8 mouse cellular contexts compared by ENCODE assay signal in genomic region chr11:5098035-5098735, GRCm38 (mm10). TPM values are rescaled to one million over a fixed set of nuclear protein-coding genes. Genes with fewer than 3 reads are reported as not detected.
DNase-seq lines count a peak whose midpoint lies in the region; ATAC-seq and TF ChIP-seq lines count a peak whose summit lies in the region.

No protein-coding gene starts in this region.

- H3K4me1 ChIP-seq in heart, embryonic 13.5 days = peaks cover 42% of the 10 kb centered on the region
- H3K4me1 ChIP-seq in kidney, postnatal 0 days (replicated peaks; ENCODE audit: insufficient read depth, low read length) = peaks cover 13% of the 10 kb centered on the region
- peaks cover 34% of the 10 kb centered on the region for H3K4me1 ChIP-seq in liver, embryonic 16.5 days (ENCODE audit: control insufficient read depth, low read depth, low read length)
- peaks cover 13% of the 10 kb centered on the region for H3K4me1 ChIP-seq in olfactory bulb, adult 2 months (ENCODE audit: control insufficient read depth, insufficient read depth, low read length)

- peak overlapping the region; percentile 100 for H3K4me3 ChIP-seq in heart, embryonic 13.5 days
- peak overlapping the region; percentile 98 for H3K4me3 ChIP-seq in kidney, postnatal 0 days (replicated peaks; ENCODE audit: low read depth, low read length)
- H3K4me3 ChIP-seq in liver, embryonic 16.5 days (ENCODE audit: low read depth, low read length) = peak overlapping the region; percentile 98
- peak overlapping the region; percentile 89 for H3K4me3 ChIP-seq in olfactory bulb, adult 2 months (ENCODE audit: insufficient read depth, low read depth, low read length)

- no peaks in the 10 kb centered on the region for H3K27me3 ChIP-seq in heart, embryonic 13.5 days (replicated peaks)
- H3K27me3 ChIP-seq in kidney, postnatal 0 days (ENCODE audit: insufficient read depth, low read length) = no peaks in the 10 kb centered on the region
- H3K27me3 ChIP-seq in liver, embryonic 16.5 days (ENCODE audit: control insufficient read depth, insufficient read depth, low read depth, low read length) = no peaks in the 10 kb centered on the region

- peak overlapping the region; percentile 100 for H3K9ac ChIP-seq in heart, embryonic 13.5 days
- peak overlapping the region; percentile 97 for H3K9ac ChIP-seq in kidney, postnatal 0 days (ENCODE audit: low read depth, low read length)
- H3K9ac ChIP-seq in liver, embryonic 16.5 days (ENCODE audit: low read depth, low read length) = peak overlapping the region; percentile 98

- TF ChIP-seq POLR2A in olfactory bulb, adult 2 months (IDR thresholded peaks at IDR 0.05; ENCODE audit: insufficient read depth, low read depth, low read length) = no peak

- peak overlapping the region; percentile 87 for H3K4me2 ChIP-seq in heart, embryonic 13.5 days
- H3K4me2 ChIP-seq in kidney, postnatal 0 days (ENCODE audit: low read length) = peak overlapping the region; percentile 90
- peak overlapping the region; percentile 71 for H3K4me2 ChIP-seq in liver, embryonic 16.5 days (ENCODE audit: low read depth, low read length)

- H3K27ac ChIP-seq in heart, embryonic 13.5 days (replicated peaks) = peak overlapping the region; percentile 98
- H3K27ac ChIP-seq in kidney, postnatal 0 days = peak overlapping the region; percentile 95
- peak overlapping the region; percentile 88 for H3K27ac ChIP-seq in liver, embryonic 16.5 days (ENCODE audit: low read length)
- H3K27ac ChIP-seq in olfactory bulb, adult 2 months (ENCODE audit: insufficient read depth, low read depth, low read length) = peak overlapping the region; percentile 98

- H3K9me3 ChIP-seq in heart, embryonic 13.5 days = no peaks in the 10 kb centered on the region
- H3K9me3 ChIP-seq in kidney, postnatal 0 days (replicated peaks; ENCODE audit: low read length) = no peaks in the 10 kb centered on the region
- no peaks in the 10 kb centered on the region for H3K9me3 ChIP-seq in liver, embryonic 16.5 days (replicated peaks; ENCODE audit: control insufficient read depth, low read length)

- under 1% methylated on average over 44 of the region's 44 CpGs for WGBS in heart, embryonic 13.5 days
- WGBS in kidney, postnatal 0 days = under 1% methylated on average over 44 of the region's 44 CpGs
- WGBS in liver, embryonic 16.5 days (ENCODE audit: insufficient replicate concordance) = under 1% methylated on average over 44 of the region's 44 CpGs
- under 1% methylated on average over 44 of the region's 44 CpGs for WGBS in olfactory bulb, adult 2 months

- DNase-seq in A20 (ENCODE audit: low read depth, low spot score) = peak; percentile 51
- peak; percentile 66 for DNase-seq in R1 (ENCODE audit: low read depth, low spot score)
- DNase-seq in embryo, embryonic 10.5 days (ENCODE audit: low spot score) = peak; percentile 57
- DNase-seq in kidney, postnatal 0 days (ENCODE audit: low spot score) = peak; percentile 62
- peak; percentile 38 for DNase-seq in urinary bladder, postnatal 25 days (ENCODE audit: low spot score)

- no peak; the same call in 1 of the 2 replicates for ATAC-seq in heart, embryonic 13.5 days (ENCODE audit: extremely low read depth, insufficient number of reproducible peaks, low FRiP score, low TSS enrichment)
- ATAC-seq in kidney, postnatal 0 days (replicated peaks; ENCODE audit: low FRiP score, low read depth) = no peak; the same call in 1 of the 2 replicates
- ATAC-seq in liver, embryonic 16.5 days (ENCODE audit: low read depth) = peak; percentile 3; the same call in 1 of the 2 replicates

- no peak for TF ChIP-seq CTCF in kidney, postnatal 0 days (IDR thresholded peaks at IDR 0.05; ENCODE audit: low read depth)
- TF ChIP-seq CTCF in olfactory bulb, adult 2 months (IDR thresholded peaks at IDR 0.05; ENCODE audit: insufficient read depth, low read depth, low read length) = no peak

- H3K36me3 ChIP-seq in heart, embryonic 13.5 days = peaks cover 20% of the 10 kb centered on the region
- no peaks in the 10 kb centered on the region for H3K36me3 ChIP-seq in kidney, postnatal 0 days (ENCODE audit: insufficient read depth, low read length)
- peaks cover 6% of the 10 kb centered on the region; the same call in 1 of the 2 replicates for H3K36me3 ChIP-seq in liver, embryonic 16.5 days (ENCODE audit: control insufficient read depth, insufficient read depth)

RNA-seq across cellular contexts. Expression of gene Rhbdd3, which starts 0.5 kb away (rescaled TPM):
- polyA plus RNA-seq in heart, embryonic 13.5 days (2015; fragmentation: Nextera tagmentation; extraction: Ambion mirVana) = 28.2 and 34.3 TPM in 2 replicates
- 26.8 and 28.3 TPM in 2 replicates for polyA plus RNA-seq in kidney, postnatal 0 days (2015; fragmentation: Nextera tagmentation; extraction: Ambion mirVana)
- 11.1 TPM in 2 replicates for polyA plus RNA-seq in liver, embryonic 16.5 days (2015; fragmentation: Nextera tagmentation; extraction: Ambion mirVana)
- not detected in 2 replicates for polyA plus RNA-seq in olfactory bulb, adult 2 months (2012; ENCODE audit: insufficient read depth, insufficient read length, low replicate concordance, missing spikeins)

RNA-seq across cellular contexts. Expression of gene Ewsr1, which starts 0.9 kb away (rescaled TPM):
- 435 and 450 TPM in 2 replicates for polyA plus RNA-seq in heart, embryonic 13.5 days (2015; fragmentation: Nextera tagmentation; extraction: Ambion mirVana)
- 477 and 504 TPM in 2 replicates for polyA plus RNA-seq in kidney, postnatal 0 days (2015; fragmentation: Nextera tagmentation; extraction: Ambion mirVana)
- polyA plus RNA-seq in liver, embryonic 16.5 days (2015; fragmentation: Nextera tagmentation; extraction: Ambion mirVana) = 232 and 241 TPM in 2 replicates
- 1,053 and 1,293 TPM in 2 replicates for polyA plus RNA-seq in olfactory bulb, adult 2 months (2012; ENCODE audit: insufficient read depth, insufficient read length, low replicate concordance, missing spikeins)

RNA-seq across cellular contexts. Expression of gene Gas2l1, which starts 33.1 kb away (rescaled TPM):
- 21.0 TPM in 2 replicates for polyA plus RNA-seq in heart, embryonic 13.5 days (2015; fragmentation: Nextera tagmentation; extraction: Ambion mirVana)
- 27.2 and 30.3 TPM in 2 replicates for polyA plus RNA-seq in kidney, postnatal 0 days (2015; fragmentation: Nextera tagmentation; extraction: Ambion mirVana)
- polyA plus RNA-seq in liver, embryonic 16.5 days (2015; fragmentation: Nextera tagmentation; extraction: Ambion mirVana) = 8.4 and 9.4 TPM in 2 replicates
- polyA plus RNA-seq in olfactory bulb, adult 2 months (2012; ENCODE audit: insufficient read depth, insufficient read length, low replicate concordance, missing spikeins) = not detected in 2 replicates

RNA-seq across cellular contexts. Expression of gene Rasl10a, which starts 40.3 kb away (rescaled TPM):
- 0.59 and 0.70 TPM in 2 replicates for polyA plus RNA-seq in heart, embryonic 13.5 days (2015; fragmentation: Nextera tagmentation; extraction: Ambion mirVana)
- 1.9 and 2.7 TPM in 2 replicates for polyA plus RNA-seq in kidney, postnatal 0 days (2015; fragmentation: Nextera tagmentation; extraction: Ambion mirVana)
- 0.27 and 0.36 TPM in 2 replicates for polyA plus RNA-seq in liver, embryonic 16.5 days (2015; fragmentation: Nextera tagmentation; extraction: Ambion mirVana)
- polyA plus RNA-seq in olfactory bulb, adult 2 months (2012; ENCODE audit: insufficient read depth, insufficient read length, low replicate concordance, missing spikeins) = not detected in 2 replicates

RNA-seq across cellular contexts. Expression of gene Emid1, which starts 53.9 kb away (rescaled TPM):
- 8.6 and 9.3 TPM in 2 replicates for polyA plus RNA-seq in heart, embryonic 13.5 days (2015; fragmentation: Nextera tagmentation; extraction: Ambion mirVana)
- polyA plus RNA-seq in kidney, postnatal 0 days (2015; fragmentation: Nextera tagmentation; extraction: Ambion mirVana) = 174 and 180 TPM in 2 replicates
- polyA plus RNA-seq in liver, embryonic 16.5 days (2015; fragmentation: Nextera tagmentation; extraction: Ambion mirVana) = 2.8 and 3.1 TPM in 2 replicates
- not detected in 2 replicates for polyA plus RNA-seq in olfactory bulb, adult 2 months (2012; ENCODE audit: insufficient read depth, insufficient read length, low replicate concordance, missing spikeins)
